Mouse (Mus musculus): ENCODE data around the gene Olfr834. TPM values are rescaled to one million over a fixed set of nuclear protein-coding genes. Genes with fewer than 3 reads are reported as not detected.

Gene Olfr834
- polyA plus RNA-seq (2015; fragmentation: Nextera tagmentation; extraction: Ambion mirVana) = not detected in 2 replicates

GRCm38 (mm10) chr9:18987690-18988089 is at the start of gene Olfr834:
Gene Olfr834, plus strand, starts transcription at chr9:18987990.
- H3K9me3 ChIP-seq (ENCODE audit: control insufficient read depth, low read length) = 0 out of 2 replicates have a peak, but pooled peaks cover 2% of the 10 kb centered on the region
- WGBS = 83% methylated on average over 3 of the region's 3 CpGs
- ATAC-seq = no peak
- no peak within 1 kb of the TSS for H3K9ac ChIP-seq (replicated peaks; ENCODE audit: low read depth, low read length)
- H3K36me3 ChIP-seq (ENCODE audit: control insufficient read depth, insufficient read depth) = no peaks in the 10 kb centered on the region
- H3K4me3 ChIP-seq (replicated peaks; ENCODE audit: low read length) = no peak within 1 kb of the TSS
- no peak within 1 kb of the TSS for H3K4me2 ChIP-seq (ENCODE audit: low read length)
- no peaks in the 10 kb centered on the region for H3K4me1 ChIP-seq (replicated peaks; ENCODE audit: control insufficient read depth, insufficient read depth, low read length)
- H3K27ac ChIP-seq (ENCODE audit: low read length) = no peak within 1 kb of the TSS
- no peaks in the 10 kb centered on the region for H3K27me3 ChIP-seq (replicated peaks; ENCODE audit: control insufficient read depth, insufficient read depth, low read length)

DNA sequence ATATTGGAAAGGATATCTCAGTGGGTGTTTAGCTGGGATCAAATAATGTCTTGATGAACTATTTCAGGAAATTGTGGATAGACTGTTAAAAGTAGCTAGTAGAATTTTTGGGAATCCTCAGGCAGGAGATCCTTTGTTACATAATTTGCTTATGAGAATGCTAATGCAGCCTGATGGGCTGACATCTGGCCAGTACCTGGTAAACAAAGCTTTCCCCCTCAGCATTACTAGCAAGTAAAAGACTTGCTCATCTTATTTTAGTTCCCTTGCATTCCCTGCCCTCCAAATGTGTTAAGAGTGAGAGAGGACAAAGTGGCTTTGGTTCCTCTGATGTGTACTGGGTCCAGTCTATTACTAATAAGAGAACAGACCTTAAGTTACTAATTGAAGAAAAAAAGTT is 25.8 kb upstream of the Olfr834 start:
- no peaks in the 10 kb centered on the region for H3K36me3 ChIP-seq (ENCODE audit: control insufficient read depth, insufficient read depth)
- no peak overlapping the region for H3K4me2 ChIP-seq (ENCODE audit: low read length)
- no peaks in the 10 kb centered on the region for H3K27me3 ChIP-seq (replicated peaks; ENCODE audit: control insufficient read depth, insufficient read depth, low read length)
- peaks cover 5% of the 10 kb centered on the region; the same call in 1 of the 2 replicates for H3K9me3 ChIP-seq (ENCODE audit: control insufficient read depth, low read length)
- no peak overlapping the region for H3K27ac ChIP-seq (ENCODE audit: low read length)
- no peak for ATAC-seq
- H3K4me3 ChIP-seq (replicated peaks; ENCODE audit: low read length) = no peak overlapping the region
- H3K4me1 ChIP-seq (replicated peaks; ENCODE audit: control insufficient read depth, insufficient read depth, low read length) = no peaks in the 10 kb centered on the region
- no peak overlapping the region for H3K9ac ChIP-seq (replicated peaks; ENCODE audit: low read depth, low read length)

DNA sequence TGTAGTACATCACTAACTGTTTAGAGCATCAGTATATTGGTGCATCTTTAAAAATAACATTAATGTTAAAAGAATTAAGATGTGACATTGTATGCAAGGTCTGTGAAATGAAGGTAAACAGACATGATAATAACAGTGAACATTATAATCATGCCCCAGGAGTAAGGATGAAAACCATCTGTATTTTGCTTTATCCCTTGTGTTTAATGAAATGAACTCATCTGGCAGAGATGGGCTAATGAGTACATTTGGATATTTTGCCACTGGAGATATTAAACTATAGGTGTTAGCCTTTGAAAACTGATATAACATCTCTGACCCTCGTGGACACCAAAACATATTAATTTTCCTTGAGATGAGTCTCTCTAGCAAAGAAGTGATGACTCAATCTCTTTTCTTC is 44.6 kb downstream of the Olfr834 start, which contains the start of gene Olfr835:
Gene Olfr835 (plus strand): TSS at position 301 of the 400 bp plus-strand sequence.
- no peaks in the 10 kb centered on the region for H3K36me3 ChIP-seq (ENCODE audit: control insufficient read depth, insufficient read depth)
- H3K4me1 ChIP-seq (replicated peaks; ENCODE audit: control insufficient read depth, insufficient read depth, low read length) = no peaks in the 10 kb centered on the region
- no peak within 1 kb of the TSS for H3K9ac ChIP-seq (replicated peaks; ENCODE audit: low read depth, low read length)
- ATAC-seq = no peak
- no peaks in the 10 kb centered on the region for H3K9me3 ChIP-seq (ENCODE audit: control insufficient read depth, low read length)
- no peak within 1 kb of the TSS for H3K27ac ChIP-seq (ENCODE audit: low read length)
- H3K27me3 ChIP-seq (replicated peaks; ENCODE audit: control insufficient read depth, insufficient read depth, low read length) = no peaks in the 10 kb centered on the region
- no peak within 1 kb of the TSS for H3K4me3 ChIP-seq (replicated peaks; ENCODE audit: low read length)
- WGBS = 62% methylated on average over 1 of the region's 1 CpGs
- H3K4me2 ChIP-seq (ENCODE audit: low read length) = no peak within 1 kb of the TSS

Other genes with a start within 250 kb of the Olfr834 start
- gene Olfr24, start 224.0 kb upstream of the Olfr834 start, polyA plus RNA-seq (2015; fragmentation: Nextera tagmentation; extraction: Ambion mirVana) = not detected in 2 replicates
- not detected in 2 replicates for gene Olfr828, start 168.5 kb upstream of the Olfr834 start, polyA plus RNA-seq (2015; fragmentation: Nextera tagmentation; extraction: Ambion mirVana)
- not detected in 2 replicates for gene Olfr829, start 133.1 kb upstream of the Olfr834 start, polyA plus RNA-seq (2015; fragmentation: Nextera tagmentation; extraction: Ambion mirVana)
- gene Olfr830, start 113.3 kb upstream of the Olfr834 start, polyA plus RNA-seq (2015; fragmentation: Nextera tagmentation; extraction: Ambion mirVana) = not detected in 2 replicates
- not detected in 2 replicates for gene Olfr832, start 50.9 kb upstream of the Olfr834 start, polyA plus RNA-seq (2015; fragmentation: Nextera tagmentation; extraction: Ambion mirVana)
- gene Olfr835, start 44.7 kb downstream of the Olfr834 start, polyA plus RNA-seq (2015; fragmentation: Nextera tagmentation; extraction: Ambion mirVana) = not detected in 2 replicates
- not detected in 2 replicates for gene Olfr836, start 132.4 kb downstream of the Olfr834 start, polyA plus RNA-seq (2015; fragmentation: Nextera tagmentation; extraction: Ambion mirVana)
- not detected in 2 replicates for gene Olfr837, start 148.3 kb downstream of the Olfr834 start, polyA plus RNA-seq (2015; fragmentation: Nextera tagmentation; extraction: Ambion mirVana)
- not detected in 2 replicates for gene Olfr839-ps1, start 189.3 kb downstream of the Olfr834 start, polyA plus RNA-seq (2015; fragmentation: Nextera tagmentation; extraction: Ambion mirVana)

Measured in forebrain, embryonic 16.5 days (tissue).